Mouse (Mus musculus): ENCODE measurements around the gene Arfgef2. TPM values are rescaled to one million over a fixed set of nuclear protein-coding genes. Genes with fewer than 3 reads are reported as not detected.

Gene Arfgef2
- total and polyA plus RNA-seq, 3 experiments: 19.1 to 27.4 (median 24.5) TPM

- TF ChIP-seq ZC3H11A (IDR thresholded peaks at IDR 0.05; ENCODE audit: low read depth, low read length) (no peak), ELF1 (IDR thresholded peaks at IDR 0.05; ENCODE audit: low read depth, low read length) (0 out of 2 replicates have a peak, but pooled peaks have one; percentile 30), CHD1 (IDR thresholded peaks at IDR 0.05; ENCODE audit: low read depth, low read length) (no peak)
Observed at GRCm38 (mm10) chr2:166786353-166787004, 18.9 kb upstream of the Arfgef2 start (continued).

- no peak overlapping the region for H3K27ac ChIP-seq (ENCODE audit: control insufficient read depth, low read depth, low read length)
Observed at GRCm38 (mm10) chr2:166791738-166792137, 13.7 kb upstream of the Arfgef2 start.

GRCm38 (mm10) chr2:166792355-166792754 lies 13.0 kb upstream of the Arfgef2 start, which contains the start of gene Trp53rkb:
Trp53rkb (plus strand) TSS chr2:166792531.
- peak within 1 kb of the TSS; percentile 71 for H3K27ac ChIP-seq (ENCODE audit: control insufficient read depth, low read depth, low read length)

More at GRCm38 (mm10) chr2:166791738-166792137, 13.7 kb upstream of the Arfgef2 start:
- no peaks in the 10 kb centered on the region for H3K9me3 ChIP-seq (replicated peaks; ENCODE audit: insufficient read depth, low read length)
- peaks cover 0 to 3% of the 10 kb centered on the region in 2 experiments; a peak in 1 of 4 replicates for H3K36me3 ChIP-seq (ENCODE audit: control insufficient read depth in 1 of 2, insufficient read depth in 2 of 2, low read length in 2 of 2)
- peak; percentile 68 for DNase-seq (ENCODE audit: low read depth, low spot score)
- H3K79me2 ChIP-seq (ENCODE audit: control insufficient read depth, insufficient read depth, low read length, poor library complexity): peaks cover 17% of the 10 kb centered on the region
- no peak overlapping the region for H3K9ac ChIP-seq (ENCODE audit: control insufficient read depth, low read depth, low read length, poor library complexity, severe bottlenecking)
- H3K4me1 ChIP-seq (ENCODE audit: control insufficient read depth in 1 of 2, insufficient read depth in 2 of 2, low read length in 2 of 2): peaks cover 0 to 17% of the 10 kb centered on the region in 2 experiments; a peak in 3 of 4 replicates
- no peak overlapping the region for H3K4me3 ChIP-seq (ENCODE audit: control insufficient read depth in 1 of 2, insufficient read depth in 1 of 2, low read depth in 2 of 2, low read length in 2 of 2)
- H3K27me3 ChIP-seq (ENCODE audit: control insufficient read depth in 1 of 2, insufficient read depth in 2 of 2, low read length in 2 of 2): no peaks in the 10 kb centered on the region
- TF ChIP-seq GABPA (IDR thresholded peaks at IDR 0.05; ENCODE audit: low read depth, low read length): no peak
- TF ChIP-seq CTCF (IDR thresholded peaks at IDR 0.05 in 2 of 3, conservative IDR thresholded peaks at IDR 0.05 in 1 of 3; ENCODE audit: control insufficient read depth in 1 of 3, insufficient read depth in 1 of 3, low read depth in 2 of 3, low read length in 3 of 3, poor library complexity in 1 of 3, severe bottlenecking in 1 of 3): peak; percentile 50 to 78 (median 62)
- TF ChIP-seq RAD21 (IDR thresholded peaks at IDR 0.05; ENCODE audit: low read depth, low read length): peak; percentile 22
- TF ChIP-seq CHD2 (IDR thresholded peaks at IDR 0.05; ENCODE audit: low read length): no peak
- peak; percentile 42 for TF ChIP-seq SMC3 (IDR thresholded peaks at IDR 0.05; ENCODE audit: low read depth, low read length)
- no peak for TF ChIP-seq RCOR1 (IDR thresholded peaks at IDR 0.05; ENCODE audit: low read depth, low read length)
- peak; percentile 47; the same call in 1 of the 2 replicates for TF ChIP-seq HCFC1 (IDR thresholded peaks at IDR 0.05; ENCODE audit: low read depth, low read length)
- TF ChIP-seq ELF1 (IDR thresholded peaks at IDR 0.05; ENCODE audit: low read depth, low read length): no peak

More at GRCm38 (mm10) chr2:166792355-166792754, 13.0 kb upstream of the Arfgef2 start, which contains the start of gene Trp53rkb:
- peaks cover 0 to 3% of the 10 kb centered on the region in 2 experiments; a peak in 1 of 4 replicates for H3K36me3 ChIP-seq (ENCODE audit: control insufficient read depth in 1 of 2, insufficient read depth in 2 of 2, low read length in 2 of 2)
- H3K4me1 ChIP-seq (ENCODE audit: control insufficient read depth in 1 of 2, insufficient read depth in 2 of 2, low read length in 2 of 2): peaks cover 0 to 15% of the 10 kb centered on the region in 2 experiments; a peak in 3 of 4 replicates
- TF ChIP-seq MXI1 (IDR thresholded peaks at IDR 0.05; ENCODE audit: low read depth, low read length) (no peak), USF1 (IDR thresholded peaks at IDR 0.05; ENCODE audit: low read depth, low read length) (no peak), MEF2A (IDR thresholded peaks at IDR 0.05; ENCODE audit: extremely low read depth, insufficient replicate concordance, low read depth, low read length, poor library complexity, severe bottlenecking) (no peak), CHD1 (IDR thresholded peaks at IDR 0.05; ENCODE audit: low read depth, low read length) (no peak), TAL1 (IDR thresholded peaks at IDR 0.05; ENCODE audit: low read length) (no peak), TCF12 (IDR thresholded peaks at IDR 0.05; ENCODE audit: low read depth, low read length) (no peak), CHD2 (IDR thresholded peaks at IDR 0.05; ENCODE audit: low read length) (no peak), MAX (IDR thresholded peaks at IDR 0.05; ENCODE audit: low read length) (no peak), KAT2A (conservative IDR thresholded peaks at IDR 0.05; ENCODE audit: low read depth, low read length) (no peak), MYB (IDR thresholded peaks at IDR 0.05; ENCODE audit: low read depth, low read length) (no peak)
- no peak for DNase-seq (ENCODE audit: low read depth, low spot score)
- H3K9me3 ChIP-seq (replicated peaks; ENCODE audit: insufficient read depth, low read length): no peaks in the 10 kb centered on the region
- no peaks in the 10 kb centered on the region for H3K27me3 ChIP-seq (ENCODE audit: control insufficient read depth in 1 of 2, insufficient read depth in 2 of 2, low read length in 2 of 2)
- H3K79me2 ChIP-seq (ENCODE audit: control insufficient read depth, insufficient read depth, low read length, poor library complexity): peaks cover 17% of the 10 kb centered on the region
- H3K4me3 ChIP-seq (ENCODE audit: control insufficient read depth in 1 of 2, insufficient read depth in 1 of 2, low read depth in 2 of 2, low read length in 2 of 2): peak within 1 kb of the TSS; percentile 70
- H3K9ac ChIP-seq (ENCODE audit: control insufficient read depth, low read depth, low read length, poor library complexity, severe bottlenecking): peak within 1 kb of the TSS; percentile 77
